In genomic region chr9:71880629-71881028, GRCm38 (mm10) we compare ENCODE assay signal across 11 mouse cellular contexts.
DNase-seq lines count a peak whose midpoint lies in the region; ATAC-seq lines count a peak whose summit lies in the region.
"Had no signal": no experiment of that assay in that cellular context is flagged by ENCODE, and none has a peak within 500 bp of the region (broad histone marks: within the 10 kb centered on the region; RNA-seq: fewer than 3 reads in every experiment).

No protein-coding gene starts in this region.

- H3K36me3 ChIP-seq in hindbrain, embryonic 10.5 days: peaks cover 64% of the 10 kb centered on the region
- 0 out of 2 replicates have a peak, but pooled peaks cover 4% of the 10 kb centered on the region for H3K36me3 ChIP-seq in hindbrain, embryonic 16.5 days (ENCODE audit: control insufficient read depth, insufficient read depth, low read length)
- H3K36me3 ChIP-seq in hindbrain, embryonic 14.5 days (replicated peaks; ENCODE audit: control insufficient read depth, insufficient read depth): peaks cover 28% of the 10 kb centered on the region
- 0 out of 2 replicates have a peak, but pooled peaks cover 5% of the 10 kb centered on the region for H3K36me3 ChIP-seq in midbrain, embryonic 15.5 days (replicated peaks)

- H3K9ac ChIP-seq in hindbrain, embryonic 16.5 days (ENCODE audit: low read depth, low read length): no peak overlapping the region
- H3K9ac ChIP-seq in hindbrain, embryonic 14.5 days: no peak overlapping the region
- H3K9ac ChIP-seq in midbrain, embryonic 15.5 days: no peak overlapping the region
- H3K9ac ChIP-seq: embryonic facial prominence, embryonic 15.5 days had no signal

- H3K4me3 ChIP-seq in hindbrain, embryonic 10.5 days: no peak overlapping the region
- no peak overlapping the region for H3K4me3 ChIP-seq in hindbrain, embryonic 16.5 days (ENCODE audit: low read length)
- H3K4me3 ChIP-seq in hindbrain, embryonic 14.5 days (replicated peaks; ENCODE audit: low read length): no peak overlapping the region
- no peak overlapping the region for H3K4me3 ChIP-seq in midbrain, embryonic 15.5 days
- H3K4me3 ChIP-seq: embryonic facial prominence, embryonic 15.5 days had no signal

- no peaks in the 10 kb centered on the region for H3K9me3 ChIP-seq in hindbrain, embryonic 10.5 days
- no peaks in the 10 kb centered on the region for H3K9me3 ChIP-seq in hindbrain, embryonic 16.5 days (ENCODE audit: control insufficient read depth, low read length)
- H3K9me3 ChIP-seq in hindbrain, embryonic 14.5 days (ENCODE audit: control insufficient read depth, low read length): no peaks in the 10 kb centered on the region
- H3K9me3 ChIP-seq in midbrain, embryonic 15.5 days: no peaks in the 10 kb centered on the region
- H3K9me3 ChIP-seq: embryonic facial prominence, embryonic 15.5 days had no signal

- no peak overlapping the region for H3K4me2 ChIP-seq in hindbrain, embryonic 16.5 days (ENCODE audit: low read length)
- H3K4me2 ChIP-seq in hindbrain, embryonic 14.5 days (replicated peaks): no peak overlapping the region
- no peak overlapping the region for H3K4me2 ChIP-seq in midbrain, embryonic 15.5 days
- H3K4me2 ChIP-seq: embryonic facial prominence, embryonic 15.5 days had no signal

- H3K4me1 ChIP-seq in hindbrain, embryonic 10.5 days (replicated peaks): peaks cover 56% of the 10 kb centered on the region
- H3K4me1 ChIP-seq in hindbrain, embryonic 16.5 days (ENCODE audit: control insufficient read depth, insufficient read depth, low read depth, low read length): peaks cover 6% of the 10 kb centered on the region
- H3K4me1 ChIP-seq in hindbrain, embryonic 14.5 days (replicated peaks; ENCODE audit: control insufficient read depth, insufficient read depth, low read length): peaks cover 32% of the 10 kb centered on the region
- peaks cover 23% of the 10 kb centered on the region for H3K4me1 ChIP-seq in midbrain, embryonic 15.5 days

- WGBS in hindbrain, embryonic 10.5 days: 9% methylated on average over 1 of the region's 1 CpGs
- WGBS in hindbrain, embryonic 16.5 days: 13% methylated on average over 1 of the region's 1 CpGs
- WGBS in hindbrain, embryonic 14.5 days: 3% methylated on average over 1 of the region's 1 CpGs
- 0% methylated on average over 1 of the region's 1 CpGs for WGBS in midbrain, embryonic 15.5 days

- peak overlapping the region; percentile 82 for H3K27ac ChIP-seq in hindbrain, embryonic 10.5 days
- H3K27ac ChIP-seq in hindbrain, embryonic 16.5 days (ENCODE audit: low read depth, low read length): no peak overlapping the region
- peak overlapping the region; percentile 71 for H3K27ac ChIP-seq in hindbrain, embryonic 14.5 days
- H3K27ac ChIP-seq in midbrain, embryonic 15.5 days: peak overlapping the region; percentile 56; the same call in 1 of the 2 replicates
- H3K27ac ChIP-seq: macrophage had no signal

- ATAC-seq in hindbrain, embryonic 16.5 days: no peak
- no peak for ATAC-seq in hindbrain, embryonic 14.5 days (ENCODE audit: low FRiP score)
- ATAC-seq in midbrain, embryonic 15.5 days (replicated peaks): no peak
- ATAC-seq in activated CD4-positive, CD25-positive, alpha-beta regulatory T cell, adult 4 months: no peak
- no peak for ATAC-seq in monocyte, adult 5-6 weeks (replicated peaks; ENCODE audit: insufficient number of reproducible peaks, low FRiP score, low TSS enrichment, poor library complexity, severe bottlenecking)
- ATAC-seq: Patski had no signal

- peak; percentile 25 for DNase-seq in hindbrain, embryonic 10.5 days (ENCODE audit: low spot score)
- peak; percentile 67 for DNase-seq in embryo, embryonic 11.5 days (ENCODE audit: low read depth, low spot score)
- peak; percentile 71 for DNase-seq in hindbrain, embryonic 14.5 days (ENCODE audit: low spot score)
- no peak for DNase-seq in adrenal gland, postnatal 14 days

- H3K27me3 ChIP-seq in hindbrain, embryonic 10.5 days (ENCODE audit: insufficient read depth, poor library complexity, severe bottlenecking): no peaks in the 10 kb centered on the region
- no peaks in the 10 kb centered on the region for H3K27me3 ChIP-seq in hindbrain, embryonic 16.5 days (replicated peaks; ENCODE audit: control insufficient read depth, insufficient read depth, low read length)
- H3K27me3 ChIP-seq in hindbrain, embryonic 14.5 days (ENCODE audit: control insufficient read depth, insufficient read depth, low read length): no peaks in the 10 kb centered on the region
- H3K27me3 ChIP-seq in midbrain, embryonic 15.5 days (replicated peaks): no peaks in the 10 kb centered on the region
- H3K27me3 ChIP-seq: embryonic facial prominence, embryonic 15.5 days; Patski had no signal
